Mouse (Mus musculus): ENCODE measurements at regions not wholly inside any gene's neighbourhood (a gene's known extent, or its start where the extent isn't known, plus 50 kb on each side); places are given as distances from the start of the nearest gene placed in this dataset.

GRCm38 (mm10) chr14:14631750-14632149, 70.3 kb upstream of the Slc4a7 start:
- peaks cover 5% of the 10 kb centered on the region for H3K27me3 ChIP-seq (ENCODE audit: insufficient read depth, low read length)
- no peaks in the 10 kb centered on the region for H3K9me3 ChIP-seq (replicated peaks)
- DNase-seq (ENCODE audit: low spot score) (no peak), ATAC-seq (ENCODE audit: extremely low read depth, insufficient number of reproducible peaks, low FRiP score, poor library complexity, severe bottlenecking) (no peak)
- H3K4me1 ChIP-seq (ENCODE audit: insufficient read depth, low read depth, low read length), result no peaks in the 10 kb centered on the region
- no peak for TF ChIP-seq GATA2 (IDR thresholded peaks at IDR 0.05; ENCODE audit: borderline replicate concordance, low read depth, low read length)
- no peak for TF ChIP-seq TAL1 (conservative IDR thresholded peaks at IDR 0.05; ENCODE audit: low read depth, low read length)
- TF ChIP-seq CTCF (IDR thresholded peaks at IDR 0.05; ENCODE audit: low read depth, low read length), result no peak
- TF ChIP-seq POLR2AphosphoS5 (IDR thresholded peaks at IDR 0.05; ENCODE audit: insufficient replicate concordance, low read depth, low read length), result no peak
- no peak for TF ChIP-seq GATA1 (IDR thresholded peaks at IDR 0.05; ENCODE audit: borderline replicate concordance, low read length)
- H3K4me3 ChIP-seq (ENCODE audit: low read depth, low read length), result no peak overlapping the region
- no peaks in the 10 kb centered on the region for H3K36me3 ChIP-seq (replicated peaks)

- Histone ChIP-seq H3K4me3 (ENCODE audit: low read depth, low read length) (no peak overlapping the region), H3K9me3 (replicated peaks) (no peaks in the 10 kb centered on the region), H3K4me1 (ENCODE audit: insufficient read depth, low read depth, low read length) (no peaks in the 10 kb centered on the region), H3K27me3 (ENCODE audit: insufficient read depth, low read length) (peaks cover 5% of the 10 kb centered on the region), H3K36me3 (replicated peaks) (no peaks in the 10 kb centered on the region)
- TF ChIP-seq GATA1 (IDR thresholded peaks at IDR 0.05; ENCODE audit: borderline replicate concordance, low read length), result no peak
- TF ChIP-seq TAL1 (conservative IDR thresholded peaks at IDR 0.05; ENCODE audit: low read depth, low read length), result no peak
- no peak for TF ChIP-seq POLR2AphosphoS5 (IDR thresholded peaks at IDR 0.05; ENCODE audit: insufficient replicate concordance, low read depth, low read length)
- TF ChIP-seq CTCF (IDR thresholded peaks at IDR 0.05; ENCODE audit: low read depth, low read length), result no peak
- no peak for TF ChIP-seq GATA2 (IDR thresholded peaks at IDR 0.05; ENCODE audit: borderline replicate concordance, low read depth, low read length)
- ATAC-seq (ENCODE audit: extremely low read depth, insufficient number of reproducible peaks, low FRiP score, poor library complexity, severe bottlenecking), result no peak
- DNase-seq (ENCODE audit: low spot score), result no peak
Observed at GRCm38 (mm10) chr14:14632471-14632870, 69.6 kb upstream of the Slc4a7 start.

DNA sequence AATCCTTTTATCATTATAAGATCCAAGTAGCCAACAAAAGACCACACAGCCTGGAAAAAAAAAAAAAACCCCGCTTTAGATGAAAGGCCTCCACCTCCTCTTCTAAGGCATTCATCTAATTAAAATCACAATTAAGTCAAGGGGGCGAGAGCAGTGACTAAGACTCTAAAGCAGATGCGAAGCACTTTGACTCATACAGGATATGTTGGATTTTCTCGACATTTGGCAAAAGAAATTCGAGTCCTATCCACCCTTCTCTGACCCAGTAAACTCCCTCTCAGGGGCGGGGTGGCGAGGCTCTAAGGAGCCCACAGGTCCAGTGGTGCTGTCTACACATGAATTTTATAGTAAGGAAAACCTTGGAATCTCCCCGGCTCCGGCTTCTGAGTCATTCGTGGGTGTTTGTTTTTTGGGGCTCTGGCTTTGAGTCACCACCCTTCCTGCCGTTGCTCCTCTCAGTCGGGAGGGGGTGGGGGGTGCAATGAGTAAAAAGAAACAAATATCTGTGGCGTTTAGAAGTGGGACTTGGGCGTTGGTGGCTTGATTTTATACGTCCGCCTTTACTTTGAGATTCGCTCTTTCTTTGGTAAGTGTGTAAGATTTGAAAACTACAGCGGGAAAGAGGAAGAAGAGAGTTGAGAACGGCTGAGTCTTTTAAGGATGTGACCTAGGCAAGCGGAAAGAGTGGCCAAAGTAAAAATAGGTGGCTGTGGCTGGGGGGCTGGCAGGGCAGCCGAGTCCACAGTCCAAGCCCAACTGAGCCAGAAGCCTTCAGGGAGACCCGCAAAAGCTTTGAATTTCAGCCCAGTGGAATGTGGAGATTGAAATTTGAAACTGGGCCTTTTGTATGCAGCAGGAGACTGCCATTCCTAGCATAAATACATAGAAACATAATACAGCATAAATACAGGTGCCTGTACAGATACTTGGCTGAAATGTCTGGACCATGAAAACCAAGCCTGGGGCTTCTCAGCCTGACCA, 68.8 kb upstream of the Slc4a7 start:
- DNase-seq (ENCODE audit: low spot score), result no peak

GRCm38 (mm10) chr14:14634021-14634420, 68.1 kb upstream of the Slc4a7 start:
- TF ChIP-seq GATA1 (IDR thresholded peaks at IDR 0.05; ENCODE audit: borderline replicate concordance, low read length) (no peak), POLR2AphosphoS5 (IDR thresholded peaks at IDR 0.05; ENCODE audit: insufficient replicate concordance, low read depth, low read length) (no peak), GATA2 (IDR thresholded peaks at IDR 0.05; ENCODE audit: borderline replicate concordance, low read depth, low read length) (no peak), TAL1 (conservative IDR thresholded peaks at IDR 0.05; ENCODE audit: low read depth, low read length) (no peak), CTCF (IDR thresholded peaks at IDR 0.05; ENCODE audit: low read depth, low read length) (no peak)
- ATAC-seq (ENCODE audit: extremely low read depth, insufficient number of reproducible peaks, low FRiP score, poor library complexity, severe bottlenecking), result no peak
- peaks cover 5% of the 10 kb centered on the region for H3K27me3 ChIP-seq (ENCODE audit: insufficient read depth, low read length)
- H3K4me3 ChIP-seq (ENCODE audit: low read depth, low read length), result no peak overlapping the region
- H3K4me1 ChIP-seq (ENCODE audit: insufficient read depth, low read depth, low read length), result no peaks in the 10 kb centered on the region
- no peaks in the 10 kb centered on the region for H3K36me3 ChIP-seq (replicated peaks)
- no peaks in the 10 kb centered on the region for H3K9me3 ChIP-seq (replicated peaks)
- DNase-seq (ENCODE audit: low spot score), result no peak

More for the DNA sequence above, 68.8 kb upstream of the Slc4a7 start:
- H3K4me1 ChIP-seq (ENCODE audit: insufficient read depth, low read depth, low read length), result no peaks in the 10 kb centered on the region
- no peak overlapping the region for H3K4me3 ChIP-seq (ENCODE audit: low read depth, low read length)
- no peak for ATAC-seq (ENCODE audit: extremely low read depth, insufficient number of reproducible peaks, low FRiP score, poor library complexity, severe bottlenecking)
- no peaks in the 10 kb centered on the region for H3K36me3 ChIP-seq (replicated peaks)
- no peaks in the 10 kb centered on the region for H3K9me3 ChIP-seq (replicated peaks)
- H3K27me3 ChIP-seq (ENCODE audit: insufficient read depth, low read length), result peaks cover 5% of the 10 kb centered on the region
- TF ChIP-seq GATA1 (IDR thresholded peaks at IDR 0.05; ENCODE audit: borderline replicate concordance, low read length), result no peak
- no peak for TF ChIP-seq GATA2 (IDR thresholded peaks at IDR 0.05; ENCODE audit: borderline replicate concordance, low read depth, low read length)
- no peak for TF ChIP-seq CTCF (IDR thresholded peaks at IDR 0.05; ENCODE audit: low read depth, low read length)
- TF ChIP-seq TAL1 (conservative IDR thresholded peaks at IDR 0.05; ENCODE audit: low read depth, low read length), result no peak
- no peak for TF ChIP-seq POLR2AphosphoS5 (IDR thresholded peaks at IDR 0.05; ENCODE audit: insufficient replicate concordance, low read depth, low read length)

DNA sequence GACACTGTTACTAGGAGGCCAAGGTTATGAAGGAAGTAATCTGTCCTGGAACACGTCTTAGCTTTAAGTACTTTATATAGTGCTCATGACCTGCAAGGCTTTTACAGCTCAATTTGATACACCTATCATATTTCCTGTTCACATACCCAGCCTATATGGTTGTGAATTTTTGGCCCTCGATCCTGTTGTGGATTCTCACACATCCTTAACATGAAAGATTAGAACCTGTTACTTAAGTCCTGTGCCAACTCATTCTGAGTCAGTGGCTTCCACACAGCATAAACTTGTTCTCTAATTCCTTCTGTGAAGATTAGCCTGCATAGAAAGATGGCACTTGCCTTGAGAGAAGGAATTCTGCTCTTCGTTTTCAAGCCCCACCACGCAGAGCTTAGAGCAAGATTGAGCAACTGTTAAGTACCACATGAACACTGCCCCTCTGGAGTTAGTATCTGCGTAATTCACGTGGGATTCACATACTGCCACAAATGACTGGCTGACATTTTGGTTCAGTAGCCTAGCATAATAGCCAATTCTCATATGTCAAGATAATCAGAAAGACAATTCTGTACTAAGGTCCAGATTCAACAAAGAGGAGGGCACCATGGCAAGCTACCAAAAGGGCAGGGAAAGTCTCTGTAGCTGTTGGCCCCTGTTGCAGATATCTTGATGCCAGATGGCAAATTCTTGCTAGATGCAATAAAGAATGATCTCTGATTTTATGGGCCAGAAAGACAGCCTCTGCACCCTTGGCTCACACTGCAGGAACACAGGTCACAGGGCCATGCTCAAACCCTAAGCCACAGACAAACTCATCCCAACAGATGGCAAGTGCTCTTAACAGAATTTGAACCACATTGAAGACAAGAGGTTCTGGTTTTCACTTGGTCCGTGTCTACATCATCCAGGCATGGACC, 62.7 kb upstream of the Slc4a7 start:
- ATAC-seq (ENCODE audit: extremely low read depth, insufficient number of reproducible peaks, low FRiP score, poor library complexity, severe bottlenecking), result no peak
- Histone ChIP-seq H3K4me3 (ENCODE audit: low read depth, low read length) (no peak overlapping the region), H3K27me3 (ENCODE audit: insufficient read depth, low read length) (peaks cover 5% of the 10 kb centered on the region; the same call in 1 of the 2 replicates)

More for the DNA sequence above, 62.7 kb upstream of the Slc4a7 start:
- no peak for DNase-seq (ENCODE audit: low spot score)
- H3K4me1 ChIP-seq (ENCODE audit: insufficient read depth, low read depth, low read length), result no peaks in the 10 kb centered on the region
- H3K9me3 ChIP-seq (replicated peaks), result no peaks in the 10 kb centered on the region
- no peaks in the 10 kb centered on the region for H3K36me3 ChIP-seq (replicated peaks)
- TF ChIP-seq GATA1 (IDR thresholded peaks at IDR 0.05; ENCODE audit: borderline replicate concordance, low read length), result no peak
- TF ChIP-seq CTCF (IDR thresholded peaks at IDR 0.05; ENCODE audit: low read depth, low read length), result no peak
- no peak for TF ChIP-seq GATA2 (IDR thresholded peaks at IDR 0.05; ENCODE audit: borderline replicate concordance, low read depth, low read length)
- TF ChIP-seq TAL1 (conservative IDR thresholded peaks at IDR 0.05; ENCODE audit: low read depth, low read length), result no peak
- TF ChIP-seq POLR2AphosphoS5 (IDR thresholded peaks at IDR 0.05; ENCODE audit: insufficient replicate concordance, low read depth, low read length), result no peak
